Mouse (Mus musculus) layer of hippocampus, postnatal 10 days (tissue): ENCODE measurements around the gene Myt1l. TPM values are rescaled to one million over a fixed set of nuclear protein-coding genes. Genes with fewer than 3 reads are reported as not detected.

Experiments
- DNase-seq, 2 experiments: peaks; one replicate each; pipeline ENCODE4 v3.0.0; 2021; ENCODE audit warnings: low spot score in 2 of 2
- total RNA-seq, 2 experiments: library from RNA; stranded (reverse); gene quantifications; 2 replicates each; pipeline ENCODE4 v1.2.3; 2021

The Myt1l gene
- total RNA-seq, 2 experiments from 2014 or later = 200 to 236 TPM

GRCm38 (mm10) chr12:29951485-29951884 lies 423.3 kb downstream of the Myt1l start:
- DNase-seq = no peak

DNA sequence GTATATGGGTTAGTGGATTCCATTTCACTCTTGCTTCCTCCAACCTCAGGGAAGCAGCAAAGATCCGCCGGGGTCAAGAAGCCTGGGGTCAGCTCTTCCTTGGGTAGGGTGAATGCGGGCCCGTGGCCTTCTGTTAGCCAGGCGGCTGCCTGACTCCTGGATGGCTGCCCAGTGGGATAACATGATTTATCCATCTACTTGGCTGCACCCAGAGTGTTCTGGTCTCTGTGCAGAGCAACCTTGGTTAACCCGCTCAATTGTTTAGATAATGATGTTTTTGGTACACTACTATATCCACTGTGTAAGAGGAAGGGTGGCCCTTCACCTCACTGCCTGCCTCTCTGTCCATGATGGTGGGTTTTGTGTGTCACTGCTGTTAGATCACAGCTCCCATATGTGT lies 423.9 kb downstream of the Myt1l start:
- DNase-seq = no peak

GRCm38 (mm10) chr12:29953999-29954398 lies 425.8 kb downstream of the Myt1l start:
- DNase-seq = no peak

- DNase-seq = no peak
These were observed 426.3 kb downstream of the Myt1l start for GRCm38 (mm10) chr12:29954464-29954863.

DNA sequence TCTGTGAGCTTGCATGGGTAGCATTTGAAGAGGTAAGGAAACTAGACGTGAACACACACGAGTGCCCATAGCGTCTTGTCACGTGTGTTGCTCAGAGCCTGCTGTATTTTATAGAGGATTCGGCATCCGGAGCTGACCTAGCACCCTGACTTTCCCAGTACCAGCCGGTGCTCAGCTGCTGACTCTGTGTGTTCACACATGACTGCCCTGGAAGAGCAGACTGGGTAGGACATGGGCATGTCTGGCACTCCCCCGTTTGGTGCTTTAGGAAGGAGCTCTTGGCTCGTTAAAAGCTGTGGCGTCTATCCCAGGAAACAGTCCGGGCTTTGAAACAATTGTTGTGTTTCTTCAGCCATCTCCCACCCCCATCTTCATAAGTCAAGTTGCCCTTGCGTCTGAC lies 428.8 kb downstream of the Myt1l start:
- DNase-seq = no peak

GRCm38 (mm10) chr12:29958637-29959036 lies 430.5 kb downstream of the Myt1l start:
- no peak for DNase-seq

- DNase-seq = no peak
These were observed 432.9 kb downstream of the Myt1l start for GRCm38 (mm10) chr12:29961041-29961440.

GRCm38 (mm10) chr12:29965016-29965415 lies 436.8 kb downstream of the Myt1l start:
- DNase-seq = no peak

DNA sequence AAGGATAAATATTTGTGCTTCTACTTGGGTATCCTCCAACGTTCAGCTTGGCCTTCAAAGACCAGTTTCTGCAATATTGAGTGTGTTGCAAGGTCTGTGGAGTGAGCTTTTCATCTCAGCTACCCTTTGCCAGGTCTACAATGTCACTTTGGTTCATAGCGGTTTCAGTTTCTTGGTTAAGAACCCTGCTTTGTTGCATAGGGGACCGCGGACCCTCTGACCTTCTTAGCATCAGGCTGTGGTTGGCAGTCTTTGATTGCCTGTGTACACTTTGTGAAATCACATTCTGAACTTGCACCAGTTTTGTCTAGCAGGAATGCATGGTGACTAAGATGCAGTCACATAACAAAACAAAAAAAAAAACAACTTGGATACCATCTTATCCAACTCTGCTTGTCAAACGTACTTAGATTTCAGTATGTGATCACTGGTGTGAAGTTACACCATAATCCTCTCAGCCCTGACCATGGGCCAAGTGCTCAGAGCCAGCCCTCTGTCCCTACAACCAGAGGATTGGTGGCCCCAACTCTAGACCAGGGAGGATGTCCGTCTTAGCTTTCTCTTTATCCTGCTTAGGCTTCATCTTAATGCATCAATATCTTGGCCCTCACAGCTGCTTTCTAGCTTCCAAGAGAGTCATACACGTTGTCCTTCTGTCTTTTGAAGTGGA lies 443.7 kb downstream of the Myt1l start:
- no peak for DNase-seq

- DNase-seq = no peak
These were observed 444.3 kb downstream of the Myt1l start for GRCm38 (mm10) chr12:29972533-29972932.
